Mouse (Mus musculus) MEL (cell line): ENCODE measurements around the gene Adgrb3.

Experiments used
- CHD2 ChIP-seq: IDR thresholded peaks from 2 replicates; pipeline ENCODE4 v1.6.1; 2011; ENCODE audit warnings: low read length, improper control_type of control experiment
- CTCF ChIP-seq, 3 experiments: IDR thresholded peaks in 2 of 3; conservative IDR thresholded peaks in 1 of 3; 2 replicates each; pipeline ENCODE4 v1.5.1; 2011 to 2012; ENCODE audit warnings: low read length in 3 of 3, low read depth in 2 of 3, mild to moderate bottlenecking in 2 of 3, improper control_type of control experiment in 1 of 3, inconsistent platforms in 1 of 3, mixed read lengths in 1 of 3, moderate library complexity in 1 of 3; ENCODE audit not compliant: control insufficient read depth in 1 of 3, insufficient read depth in 1 of 3, poor library complexity in 1 of 3, severe bottlenecking in 1 of 3
- HCFC1 ChIP-seq: IDR thresholded peaks from 2 replicates; pipeline ENCODE4 v1.6.1; 2012; ENCODE audit warnings: low read depth, mild to moderate bottlenecking, inconsistent platforms, low read length, improper control_type of control experiment, moderate library complexity
- JUND ChIP-seq: IDR thresholded peaks from 2 replicates; pipeline ENCODE4 v1.6.1; 2011; ENCODE audit warnings: low read depth, mild to moderate bottlenecking, improper control_type of control experiment, low read length
- POLR2A ChIP-seq, 2 experiments: IDR thresholded peaks; 2 replicates each; pipeline ENCODE4 v1.6.1; 2011 to 2012; ENCODE audit warnings: low read length in 2 of 2, mild to moderate bottlenecking in 2 of 2, control low read depth in 1 of 2, improper control_type of control experiment in 1 of 2, low read depth in 1 of 2, moderate library complexity in 1 of 2; ENCODE audit not compliant: control insufficient read depth in 1 of 2, insufficient read depth in 1 of 2, poor library complexity in 1 of 2
- TCF12 ChIP-seq: IDR thresholded peaks from 2 replicates; pipeline ENCODE4 v1.6.1; 2014; ENCODE audit warnings: low read depth, mild to moderate bottlenecking, inconsistent platforms, low read length, improper control_type of control experiment, moderate library complexity
- USF1 ChIP-seq: IDR thresholded peaks from 2 replicates; pipeline ENCODE4 v1.6.1; 2014; ENCODE audit warnings: low read depth, mild to moderate bottlenecking, inconsistent platforms, low read length, improper control_type of control experiment, moderate library complexity
- ZNF384 ChIP-seq: IDR thresholded peaks from 2 replicates; pipeline ENCODE4 v1.6.1; 2012; ENCODE audit warnings: low read depth, mild to moderate bottlenecking, inconsistent platforms, low read length, improper control_type of control experiment

DNA sequence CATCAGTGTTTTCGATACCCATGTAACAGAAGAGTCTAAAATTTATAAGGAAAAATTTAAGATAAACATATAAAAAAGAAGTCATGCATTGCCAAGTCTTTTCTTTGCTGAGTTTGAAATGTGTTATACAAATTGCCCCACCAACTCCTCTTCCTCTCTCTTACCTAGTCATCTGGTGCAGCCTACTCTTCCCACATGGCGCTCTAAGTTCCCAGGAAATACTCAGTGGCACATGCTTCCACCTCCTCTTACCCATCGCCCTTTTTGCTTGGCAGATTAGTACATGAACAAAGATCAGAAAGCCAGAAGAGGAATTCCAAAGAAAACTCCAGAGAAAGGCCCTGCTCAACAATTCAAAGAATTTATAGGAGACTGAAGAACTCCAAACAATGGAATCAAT lies 353.8 kb downstream of the Adgrb3 start:
- TF ChIP-seq ZNF384 (no peak), CTCF (IDR thresholded peaks at IDR 0.05 in 2 of 3, conservative IDR thresholded peaks at IDR 0.05 in 1 of 3; ENCODE audit: control insufficient read depth in 1 of 3, insufficient read depth in 1 of 3, low read depth in 2 of 3, low read length in 3 of 3, poor library complexity in 1 of 3, severe bottlenecking in 1 of 3) (no peak), JUND (no peak), CHD2 (no peak), TCF12 (no peak), POLR2A (IDR thresholded peaks at IDR 0.05; ENCODE audit: control insufficient read depth in 1 of 2, insufficient read depth in 1 of 2, low read depth in 1 of 2, low read length in 2 of 2, poor library complexity in 1 of 2) (no peak), USF1 (no peak), HCFC1 (no peak)
